Mouse (Mus musculus) adrenal gland, postnatal 0 days (tissue): ENCODE results near the gene Crybg3. TPM values are rescaled to one million over a fixed set of nuclear protein-coding genes. Genes with fewer than 3 reads are reported as not detected.

Experiments used
- polyA plus RNA-seq: library from polyadenylated mRNA; unstranded; fragments of >200 nt; fragmentation: Nextera tagmentation; extraction: Ambion mirVana; gene quantifications from 2 replicates; pipeline ENCODE4 v1.2.1, GENCODE M21; 2015

The Crybg3 gene
- polyA plus RNA-seq = 5.2 and 6.2 TPM in 2 replicates

GRCm38 (mm10) chr16:59600311-59601251 lies at the start of gene Crybg3:
TSS of gene Crybg3 (minus strand) at chr16:59600979.

GRCm38 (mm10) chr16:59639102-59639691 lies 38.4 kb upstream of the Crybg3 start, which contains the start of gene Arl6:
TSS of gene Arl6 (minus strand) at chr16:59639391.

GRCm38 (mm10) chr16:59471637-59472278 lies 129.0 kb downstream of the Crybg3 start, which contains the start of gene Riox2:
TSS of gene Riox2 (plus strand) at chr16:59471775.

Other genes starting within 250 kb of the Crybg3 start
- gene Olfr209, start 237.0 kb downstream of the Crybg3 start, polyA plus RNA-seq = not detected in 2 replicates
- gene Gabrr3, start 193.6 kb downstream of the Crybg3 start, polyA plus RNA-seq = not detected in 2 replicates
- gene Riox2, start 129.2 kb downstream of the Crybg3 start, polyA plus RNA-seq = 10.3 and 18.8 TPM in 2 replicates
- gene Arl6, start 38.4 kb upstream of the Crybg3 start, polyA plus RNA-seq = 33.7 and 40.8 TPM in 2 replicates